Mouse (Mus musculus) CD4-positive, CD25-positive, alpha-beta regulatory T cell, adult 4 months (primary cell): ENCODE measurements around the gene Thrb. TPM values are rescaled to one million over a fixed set of nuclear protein-coding genes. Genes with fewer than 3 reads are reported as not detected.

Experiments used
- ATAC-seq: one replicate; pipeline ENCODE4 v1.8.0; 2017
- polyA plus RNA-seq, 2 experiments: library from polyadenylated mRNA; unstranded; fragments of 100-300 nt; shearing (Covaris generic); gene quantifications; one replicate each; pipeline ENCODE4 v1.2.1; 2017

The Thrb gene
- polyA plus RNA-seq, 2 experiments from 2014 or later = 3.0 to 3.5 TPM

DNA sequence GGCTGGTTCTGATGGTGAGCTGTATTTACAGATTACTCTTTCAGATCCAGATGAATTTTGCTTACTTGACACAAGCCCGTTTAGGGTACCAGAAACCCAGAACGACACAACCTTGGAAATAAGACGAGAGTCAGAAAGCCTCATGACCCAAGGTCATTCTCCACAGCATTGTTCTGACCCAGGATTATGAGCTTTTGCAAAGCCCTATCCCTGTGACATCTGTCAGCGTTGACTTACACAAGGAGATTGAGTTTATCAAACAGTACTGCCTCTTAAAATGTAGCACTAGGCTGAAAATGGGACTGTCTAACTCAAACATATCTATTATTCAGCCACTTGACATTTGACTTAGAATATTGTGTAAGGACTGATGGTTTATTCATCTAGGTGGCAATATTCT lies 312.1 kb downstream of the Thrb start:
- ATAC-seq = no peak

GRCm38 (mm10) chr14:17972665-17973064 lies 312.6 kb downstream of the Thrb start:
- no peak for ATAC-seq

GRCm38 (mm10) chr14:17975786-17976185 lies 315.7 kb downstream of the Thrb start:
- ATAC-seq = no peak

DNA sequence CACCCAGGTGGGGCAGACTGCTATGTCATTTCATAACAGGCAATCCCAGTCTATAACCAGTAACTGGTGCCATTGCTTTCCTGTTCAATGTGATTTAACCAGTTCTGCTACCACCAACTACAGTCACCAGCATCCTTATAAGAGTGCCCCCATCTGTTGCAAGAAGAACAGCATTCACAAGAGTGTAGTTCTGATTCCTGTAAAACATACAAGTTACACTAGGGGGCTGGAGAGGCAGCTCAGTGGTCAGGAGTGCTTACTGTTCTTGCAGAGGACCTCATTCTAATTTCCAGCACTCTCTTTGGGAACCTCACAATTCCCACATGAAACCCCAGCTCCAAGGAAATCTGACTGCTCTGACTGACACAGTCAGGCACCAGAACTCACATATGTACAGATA lies 318.2 kb downstream of the Thrb start:
- no peak for ATAC-seq

DNA sequence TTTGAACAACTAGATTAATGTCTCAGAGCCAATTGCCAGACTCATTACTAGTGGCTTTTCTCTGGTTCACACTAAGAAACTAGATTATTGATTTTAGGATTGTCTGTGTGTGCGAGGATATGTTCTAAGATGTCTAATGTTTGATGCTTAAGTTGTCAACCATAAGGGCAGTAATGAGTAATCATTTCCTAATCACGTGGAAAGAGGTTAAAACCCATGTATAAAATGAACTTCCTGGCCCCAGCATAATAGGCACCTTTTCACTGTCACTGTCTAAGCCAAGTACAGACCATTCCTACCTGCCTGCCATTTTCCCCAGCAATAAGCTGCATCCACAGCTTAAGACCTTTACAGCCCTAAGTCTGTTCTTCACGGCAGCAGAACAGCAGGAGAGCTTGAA lies 321.2 kb downstream of the Thrb start:
- peak; percentile 85 for ATAC-seq

- ATAC-seq = peak; percentile 56
Observed at GRCm38 (mm10) chr14:17982017-17982416, 322.0 kb downstream of the Thrb start.

GRCm38 (mm10) chr14:17983390-17983789 lies 323.3 kb downstream of the Thrb start:
- no peak for ATAC-seq

- ATAC-seq = no peak
Observed at GRCm38 (mm10) chr14:17983839-17984238, 323.8 kb downstream of the Thrb start.

DNA sequence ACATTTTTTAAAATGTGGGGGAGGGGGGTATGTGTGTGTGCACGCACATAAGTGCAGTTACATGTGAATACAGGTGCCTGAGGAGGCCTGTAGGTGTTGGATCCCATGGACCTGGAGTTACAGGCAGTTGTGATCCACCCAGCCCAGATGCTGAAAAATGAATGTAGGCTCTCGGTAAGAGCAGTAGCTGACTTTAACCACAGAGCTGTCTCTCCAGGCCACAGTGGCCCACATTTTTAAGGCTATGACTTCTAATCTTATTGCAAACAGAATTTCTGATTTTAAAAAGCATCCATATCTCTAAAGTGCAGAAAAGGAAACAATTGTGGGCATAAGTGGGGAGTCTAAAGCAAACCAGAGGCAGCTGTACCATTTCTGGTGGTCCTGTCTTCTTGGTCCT lies 328.5 kb downstream of the Thrb start:
- ATAC-seq = no peak

DNA sequence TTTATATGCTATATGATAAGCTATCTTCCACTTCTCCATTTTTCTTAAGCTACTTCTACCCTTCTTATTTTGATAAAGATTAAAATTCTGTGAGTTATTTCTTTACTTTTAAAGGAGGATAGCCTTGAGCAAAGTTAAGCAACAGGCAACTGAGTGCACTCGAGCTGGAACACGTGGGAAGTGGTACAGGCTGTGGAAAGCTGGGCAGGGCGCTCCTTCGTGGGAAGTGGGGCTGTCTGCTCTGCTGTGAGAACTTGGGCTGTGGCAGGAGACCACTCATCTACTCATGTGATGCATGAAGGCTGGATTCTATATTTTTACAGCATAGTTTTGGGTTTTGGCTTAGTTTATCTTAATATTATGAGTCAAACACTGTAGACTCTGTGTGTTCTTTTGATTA lies 329.1 kb downstream of the Thrb start:
- no peak for ATAC-seq

DNA sequence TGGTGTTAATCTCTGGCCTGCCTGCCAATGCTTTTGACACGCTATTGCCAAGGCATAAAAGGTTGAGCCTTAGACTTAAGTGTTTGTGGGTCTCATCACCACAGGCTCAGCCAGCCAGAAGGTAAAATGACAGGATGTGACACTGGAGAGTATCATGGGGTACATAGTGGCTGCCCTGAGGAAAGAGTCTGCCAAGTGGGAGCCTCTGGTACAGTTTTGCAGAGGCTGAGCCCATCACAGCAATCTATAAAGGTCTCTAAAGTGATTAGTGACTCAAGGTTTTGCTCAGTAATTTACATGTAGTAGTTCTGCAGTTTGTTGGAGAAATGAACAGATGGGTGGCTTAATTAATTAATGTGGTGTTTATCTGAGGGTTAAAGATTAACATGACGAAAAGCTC lies 330.1 kb downstream of the Thrb start:
- ATAC-seq = no peak

GRCm38 (mm10) chr14:18001886-18002285 lies 341.8 kb downstream of the Thrb start:
- ATAC-seq = peak; percentile 91

DNA sequence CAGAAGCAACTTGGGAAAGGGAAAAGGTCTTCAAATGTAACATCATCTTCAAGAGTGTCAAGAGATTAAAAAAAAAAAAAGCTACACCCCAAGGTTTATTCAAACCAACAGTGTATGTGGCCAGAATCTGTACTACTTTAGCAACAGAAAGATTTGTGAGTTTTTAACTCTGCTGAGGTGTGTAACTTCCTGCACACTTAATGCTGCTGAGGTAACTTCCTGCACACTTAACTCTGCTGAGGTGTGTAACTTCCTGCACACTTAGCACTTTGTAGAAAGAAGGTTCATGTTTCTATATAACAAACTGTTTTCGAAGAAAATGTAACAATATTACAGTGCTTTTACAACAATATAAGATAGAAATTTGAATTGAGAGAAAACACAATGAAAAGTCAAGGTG lies 343.6 kb downstream of the Thrb start:
- peak; percentile 60 for ATAC-seq

- no peak for ATAC-seq
Observed at GRCm38 (mm10) chr14:18008524-18008923, 348.5 kb downstream of the Thrb start.

- ATAC-seq = no peak
Observed at GRCm38 (mm10) chr14:18016604-18017003, 356.5 kb downstream of the Thrb start.

DNA sequence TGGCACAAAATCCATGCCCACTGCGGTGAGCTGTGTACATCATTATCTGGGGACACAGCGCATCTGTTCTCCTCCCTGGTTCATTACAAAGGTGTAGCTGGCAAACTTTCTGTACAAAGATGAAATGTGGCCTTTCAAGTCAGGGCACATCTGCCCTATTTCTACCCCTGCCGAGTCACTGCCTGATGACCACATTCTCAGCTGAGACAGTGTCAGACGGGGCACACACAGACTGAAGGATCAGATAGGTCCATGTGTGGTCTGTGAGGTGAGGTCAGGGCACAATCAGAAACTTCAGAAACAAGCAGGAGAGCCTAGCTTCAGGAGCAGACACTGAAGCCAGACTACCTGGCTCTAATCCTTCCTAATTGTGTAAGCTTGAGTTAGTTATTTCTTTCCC lies 360.1 kb downstream of the Thrb start:
- ATAC-seq = no peak

DNA sequence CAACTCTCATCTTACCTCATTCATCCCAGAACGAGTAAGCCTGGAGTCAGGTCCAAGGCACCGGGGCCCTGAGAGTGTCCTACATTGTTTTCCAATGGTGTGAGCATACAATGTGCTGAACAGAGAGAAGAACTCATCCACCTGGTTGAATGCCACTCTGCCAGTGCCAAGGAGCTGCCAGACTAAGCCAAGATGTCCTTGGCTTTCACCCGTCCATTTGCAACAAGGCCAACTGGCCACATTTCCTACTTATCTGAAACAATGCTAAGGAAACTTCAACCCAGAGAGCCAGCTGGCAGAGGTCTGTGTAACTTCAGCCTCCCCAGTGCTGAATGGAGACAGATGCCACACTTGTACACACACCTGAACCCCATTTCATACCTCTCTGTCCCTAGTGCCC lies 360.6 kb downstream of the Thrb start:
- ATAC-seq = no peak

DNA sequence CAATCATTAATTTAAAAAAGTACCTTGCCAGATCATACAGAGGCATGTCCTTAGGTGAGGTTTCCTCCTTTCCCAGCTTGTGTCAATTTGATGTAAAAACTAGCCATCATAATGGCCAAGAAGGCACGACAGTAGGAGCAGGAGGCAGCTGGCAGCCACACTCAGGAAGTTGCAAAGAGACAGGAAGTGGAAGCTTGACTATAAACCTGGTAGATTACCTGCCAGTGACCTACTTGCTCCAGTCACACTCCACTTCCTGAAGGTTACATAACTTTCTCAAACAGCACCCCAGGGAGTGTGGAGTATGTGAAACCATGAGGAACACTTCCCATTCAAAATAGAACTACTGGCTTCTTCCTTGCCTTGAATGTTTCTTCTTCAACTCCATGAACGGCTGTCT lies 361.7 kb downstream of the Thrb start:
- ATAC-seq = peak; percentile 90

DNA sequence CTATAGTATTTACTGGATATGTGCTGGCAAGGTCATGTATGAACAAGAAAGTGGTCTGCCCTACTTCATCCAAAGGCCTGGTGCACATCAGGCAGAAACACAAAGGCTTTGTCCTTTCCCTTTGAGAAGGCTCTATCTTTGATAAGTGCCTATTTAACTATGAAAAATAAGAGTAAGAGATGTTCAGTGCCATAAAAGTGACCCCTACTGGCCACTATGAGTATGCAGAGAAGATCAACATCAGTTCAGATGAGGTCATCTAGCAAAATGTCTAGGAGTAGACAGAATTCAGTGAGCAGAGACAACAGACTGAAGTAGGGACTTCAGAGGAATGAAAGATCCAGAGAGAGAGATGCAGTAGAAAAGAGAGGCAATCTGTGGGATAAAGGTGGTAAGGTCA lies 362.3 kb downstream of the Thrb start:
- peak; percentile 66 for ATAC-seq

- no peak for ATAC-seq
Observed at GRCm38 (mm10) chr14:18027867-18028266, 367.8 kb downstream of the Thrb start.

DNA sequence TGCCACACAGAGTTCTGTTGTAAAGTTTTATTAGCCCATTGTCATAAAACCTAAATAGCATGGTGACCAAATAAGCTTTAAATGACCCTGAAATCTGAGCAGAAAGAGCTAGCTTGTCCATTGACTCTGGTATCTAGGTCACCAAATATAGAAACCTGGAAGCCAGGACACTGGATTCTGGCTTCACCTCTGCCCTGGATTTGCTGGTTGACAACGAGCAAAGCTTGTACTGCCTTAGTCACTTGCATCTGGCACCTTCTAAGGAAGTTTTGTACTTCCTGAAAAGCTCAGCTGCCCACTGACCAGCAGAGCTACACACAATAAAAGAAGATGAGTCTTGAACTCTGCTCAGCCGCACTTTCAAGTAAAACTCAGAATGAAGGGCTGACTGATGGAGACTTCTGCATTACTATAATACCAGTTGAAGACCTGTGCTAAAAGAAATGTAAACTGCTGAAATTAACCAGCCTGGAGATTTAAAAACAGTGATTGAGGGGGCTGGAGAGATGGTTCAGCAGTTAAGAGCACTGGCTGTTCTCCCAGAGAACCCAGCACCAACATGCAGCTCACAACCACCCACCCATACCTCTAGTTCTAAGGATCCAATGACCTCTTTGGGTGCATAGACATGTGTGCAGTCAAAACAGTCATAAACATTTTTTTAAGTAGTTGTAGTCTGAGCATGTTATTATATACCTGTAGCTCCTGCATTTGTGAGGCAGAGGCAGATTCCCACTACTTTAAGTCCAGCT lies 369.3 kb downstream of the Thrb start:
- no peak for ATAC-seq

DNA sequence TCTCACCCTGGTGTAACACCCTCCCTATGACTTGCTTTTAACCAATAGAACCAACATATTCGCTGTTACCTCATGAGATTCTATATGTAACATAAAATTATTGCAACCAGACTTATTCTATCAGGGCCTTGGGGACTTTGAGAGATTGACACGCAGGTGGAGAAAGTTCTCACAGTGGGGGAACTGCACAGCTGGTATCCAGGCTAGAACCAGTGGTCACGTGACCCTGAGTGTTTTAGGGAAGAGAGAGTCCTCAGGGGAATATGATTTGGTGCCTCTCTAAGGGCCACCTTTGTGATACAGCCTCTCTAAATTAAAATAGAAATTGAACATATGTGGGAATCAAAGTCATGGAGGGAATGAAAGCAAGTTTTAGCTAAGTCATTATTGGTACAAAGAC lies 371.9 kb downstream of the Thrb start:
- ATAC-seq = no peak

GRCm38 (mm10) chr14:18036573-18036972 lies 376.5 kb downstream of the Thrb start:
- no peak for ATAC-seq

- no peak for ATAC-seq
Observed at GRCm38 (mm10) chr14:18062082-18062772, 402.2 kb downstream of the Thrb start.
